Mouse (Mus musculus): ENCODE data around the gene Gm5741.

Gene Gm5741

DNA sequence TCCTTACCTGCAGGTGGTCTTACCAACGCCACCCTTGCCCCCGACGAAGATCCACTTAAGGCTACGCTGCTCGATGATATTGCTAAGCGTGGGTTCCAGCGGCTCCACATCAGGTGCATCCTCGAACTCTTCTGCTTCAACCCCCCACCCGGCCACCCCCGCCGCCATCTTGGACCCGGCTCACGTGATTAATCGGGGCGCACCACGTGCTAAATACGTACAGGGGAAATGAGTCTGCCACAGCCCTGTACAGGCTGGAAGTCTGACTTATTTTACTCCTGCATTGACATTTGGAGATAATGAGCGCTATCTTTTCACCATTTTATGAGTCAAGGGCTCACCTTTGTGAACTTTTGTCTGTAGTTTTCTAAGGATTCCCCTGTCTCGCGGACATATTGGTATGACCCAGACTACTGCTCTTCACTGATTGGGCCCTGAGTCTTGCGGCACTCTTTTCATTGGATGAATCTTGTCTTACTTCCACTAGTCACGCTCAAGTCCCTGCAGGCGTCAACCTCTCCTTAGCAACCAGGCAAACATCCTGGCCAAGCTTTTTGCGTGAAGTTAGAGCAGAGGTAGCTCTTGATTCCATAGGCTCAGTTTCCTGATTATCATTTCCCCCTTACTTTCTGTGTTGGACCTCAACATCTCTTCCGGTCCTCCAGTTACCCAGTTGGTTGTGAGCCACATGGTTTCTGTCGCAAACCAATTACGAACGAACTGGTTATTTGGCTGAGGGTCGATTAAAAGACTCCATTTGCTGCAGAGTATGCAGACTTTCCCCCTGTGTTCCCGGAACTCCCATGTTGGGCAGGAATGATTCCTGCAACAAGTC is 42.5 kb downstream of the Gm5741 start, which contains the start of gene Asna1:
Gene Asna1, minus strand, starts transcription at position 184 of the 835 bp plus-strand sequence.
- no peak for TF ChIP-seq GATA4 (IDR thresholded peaks at IDR 0.05; ENCODE audit: insufficient replicate concordance, low read length)

DNA sequence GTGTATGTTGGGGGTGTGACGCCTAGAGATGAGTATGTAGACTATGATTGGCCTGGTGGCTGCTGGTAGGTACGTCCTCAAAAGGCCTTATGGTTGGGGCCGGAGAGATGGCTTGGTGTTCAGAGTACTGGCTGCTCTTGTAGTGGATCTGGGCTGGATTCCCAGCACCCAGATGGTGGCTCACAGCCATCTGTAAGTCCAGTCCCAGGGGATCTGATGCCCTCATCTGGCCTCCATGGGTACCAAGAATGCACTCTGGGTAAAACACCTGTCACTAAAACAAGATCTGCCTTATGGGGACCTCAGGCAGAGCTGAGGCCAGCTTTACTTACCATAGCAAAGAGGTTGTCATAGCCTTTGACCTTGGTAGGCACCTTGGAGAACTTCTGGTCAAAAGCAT is 43.9 kb downstream of the Gm5741 start:
- TF ChIP-seq GATA4 (IDR thresholded peaks at IDR 0.05; ENCODE audit: insufficient replicate concordance, low read length), result no peak

DNA sequence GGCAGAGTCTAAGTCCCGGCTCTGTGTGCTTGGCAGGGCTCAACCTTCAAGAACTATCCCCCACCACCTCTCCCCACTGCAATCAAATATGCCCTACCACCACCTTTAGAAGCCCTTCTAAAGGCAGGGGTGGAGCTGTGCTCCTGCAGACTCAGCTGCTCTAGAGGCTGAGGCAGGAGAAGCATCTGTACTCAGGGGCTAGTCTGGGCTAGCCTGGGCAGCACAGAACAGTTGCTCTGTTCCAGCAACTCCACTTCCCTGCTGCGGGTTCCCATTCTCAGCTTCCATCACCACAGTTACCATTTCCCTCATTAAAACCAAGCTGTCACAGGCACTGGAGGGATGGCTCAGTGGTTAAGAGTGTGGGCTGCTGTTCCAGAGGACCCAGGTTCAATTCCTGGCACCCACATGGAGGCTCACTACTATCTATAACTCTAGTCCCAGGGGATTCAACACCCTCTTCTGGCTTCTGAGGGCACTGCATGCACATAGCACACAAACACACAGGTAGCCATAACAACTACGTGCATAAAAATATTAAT is 46.2 kb downstream of the Gm5741 start:
- no peak for TF ChIP-seq GATA4 (IDR thresholded peaks at IDR 0.05; ENCODE audit: insufficient replicate concordance, low read length)
